Mouse (Mus musculus) midbrain, embryonic 11.5 days (tissue): ENCODE data around the gene Wasf3. TPM values are rescaled to one million over a fixed set of nuclear protein-coding genes. Genes with fewer than 3 reads are reported as not detected.

Source experiments
- ATAC-seq: fragments of 200-750 bp; cut with Nextera tagmentation; 2 replicates; pipeline ENCODE4 v1.8.0; 2017; ENCODE audit warnings: moderate TSS enrichment, moderate library complexity; ENCODE audit not compliant: low FRiP score
- DNase-seq: peaks from one replicate; pipeline ENCODE4 v3.0.0; 2015; ENCODE audit warnings: low spot score; ENCODE audit errors: missing footprints
- H3K27ac ChIP-seq: fragments of 300-500 bp; sonication (generic); 2 replicates; pipeline ENCODE4 v1.5.1; 2014; ENCODE audit warnings: low read depth, low read length
- H3K27me3 ChIP-seq: fragments of 300-500 bp; sonication (generic); 2 replicates; pipeline ENCODE4 v1.6.1; 2014; ENCODE audit warnings: mild to moderate bottlenecking, low read length, moderate library complexity, mixed read lengths; ENCODE audit not compliant: control insufficient read depth, insufficient read depth
- H3K36me3 ChIP-seq: fragments of 300-500 bp; sonication (generic); 2 replicates; pipeline ENCODE4 v1.6.1; 2014; ENCODE audit warnings: mild to moderate bottlenecking, low read length, moderate library complexity, mixed read lengths; ENCODE audit not compliant: control insufficient read depth, insufficient read depth
- H3K4me1 ChIP-seq: fragments of 300-500 bp; sonication (generic); 2 replicates; pipeline ENCODE4 v1.6.1; 2014; ENCODE audit warnings: low read length; ENCODE audit not compliant: control insufficient read depth, insufficient read depth
- H3K4me2 ChIP-seq: fragments of 300-500 bp; sonication (generic); 2 replicates; pipeline ENCODE4 v1.6.1; 2014; ENCODE audit warnings: mild to moderate bottlenecking, moderate library complexity
- H3K4me3 ChIP-seq: fragments of 300-500 bp; sonication (generic); 2 replicates; pipeline ENCODE4 v1.5.1; 2014; ENCODE audit warnings: low read depth, low read length
- H3K9ac ChIP-seq: fragments of 300-500 bp; sonication (generic); 2 replicates; pipeline ENCODE4 v1.6.1; 2014; ENCODE audit warnings: low read length
- H3K9me3 ChIP-seq: fragments of 300-500 bp; sonication (generic); 2 replicates; pipeline ENCODE4 v1.6.1; 2016; ENCODE audit warnings: low read length; ENCODE audit not compliant: control insufficient read depth
- WGBS: fragments of 180-500 bp; shearing (Covaris S2); extraction: QIAGEN DNeasy Blood & Tissue Kit; methylation state at CpG from one replicate; pipeline ENCODE4 v1.1.7; 2014; 5-methylcytosine and 5-hydroxymethylcytosine counted together
- polyA plus RNA-seq: library from polyadenylated mRNA; unstranded; fragments of >200 nt; fragmentation: Nextera tagmentation; extraction: Ambion mirVana; gene quantifications from 2 replicates; pipeline ENCODE4 v1.2.1, GENCODE M21; 2014

Wasf3 gene
- polyA plus RNA-seq, 1 experiment from 2014 or later, result 6.4 TPM

- H3K27ac ChIP-seq, result no peak overlapping the region
- no peak overlapping the region for H3K4me3 ChIP-seq
- no peak overlapping the region for H3K4me2 ChIP-seq
- no peak for DNase-seq
- WGBS, result 85% methylated on average over 9 of the region's 9 CpGs
- H3K9me3 ChIP-seq, result no peaks in the 10 kb centered on the region
- no peaks in the 10 kb centered on the region for H3K36me3 ChIP-seq
- no peak overlapping the region for H3K9ac ChIP-seq
- no peaks in the 10 kb centered on the region for H3K27me3 ChIP-seq
- no peaks in the 10 kb centered on the region for H3K4me1 ChIP-seq
- ATAC-seq, result no peak
These were observed 22.1 kb upstream of the Wasf3 start for GRCm38 (mm10) chr5:146362711-146363110.

- Histone ChIP-seq H3K9me3 (no peaks in the 10 kb centered on the region; the same call in 1 of the 2 replicates), H3K4me1 (no peaks in the 10 kb centered on the region), H3K4me3 (no peak overlapping the region), H3K9ac (no peak overlapping the region), H3K4me2 (no peak overlapping the region), H3K36me3 (no peaks in the 10 kb centered on the region), H3K27ac (no peak overlapping the region), H3K27me3 (no peaks in the 10 kb centered on the region)
- ATAC-seq (no peak), DNase-seq (no peak)
- 86% methylated on average over 2 of the region's 2 CpGs for WGBS
These were observed 16.4 kb upstream of the Wasf3 start for GRCm38 (mm10) chr5:146368356-146368755.

DNA sequence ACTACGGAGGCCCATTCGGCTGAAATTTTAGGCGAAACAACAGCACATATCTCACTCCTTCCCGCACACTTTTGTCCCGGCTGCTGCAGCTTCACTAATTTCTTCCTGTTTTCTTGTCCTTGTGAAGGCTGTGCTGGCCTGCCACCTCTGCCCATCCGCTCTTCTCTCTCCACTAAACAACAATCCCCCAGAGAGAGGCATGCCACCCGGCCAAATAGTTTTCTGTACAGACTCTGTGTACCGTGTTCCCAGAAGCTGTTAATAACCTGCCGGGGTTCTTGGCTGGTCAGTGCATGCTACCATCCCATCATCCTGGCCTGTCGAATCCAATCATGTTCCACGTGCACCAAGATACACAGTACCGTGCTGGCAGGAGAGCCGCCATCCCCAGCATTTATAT lies 15.8 kb upstream of the Wasf3 start:
- ATAC-seq (no peak), DNase-seq (no peak)
- Histone ChIP-seq H3K4me1 (no peaks in the 10 kb centered on the region), H3K4me3 (no peak overlapping the region), H3K27ac (no peak overlapping the region), H3K9me3 (no peaks in the 10 kb centered on the region; the same call in 1 of the 2 replicates), H3K4me2 (no peak overlapping the region), H3K27me3 (no peaks in the 10 kb centered on the region), H3K36me3 (no peaks in the 10 kb centered on the region), H3K9ac (no peak overlapping the region)
- WGBS, result 95% methylated on average over 13 of the region's 13 CpGs

DNA sequence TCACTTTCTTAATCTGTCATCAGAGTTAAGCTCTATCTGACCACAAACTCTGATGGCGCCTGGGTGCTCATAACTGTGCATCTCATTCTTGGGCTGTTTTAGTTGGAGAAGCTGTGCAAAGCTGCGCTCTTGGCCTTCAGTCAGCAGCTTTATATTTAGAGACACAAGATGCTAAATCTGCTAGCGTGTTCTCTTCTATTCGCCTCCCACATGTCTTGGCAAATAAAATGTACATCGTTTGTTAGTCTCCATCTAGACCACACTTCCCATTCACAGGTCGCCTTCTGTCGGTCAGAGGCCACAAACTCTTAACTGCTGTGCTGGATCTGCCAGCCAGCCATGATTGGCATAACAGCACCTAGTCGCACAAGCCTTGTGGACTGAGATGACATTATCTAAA lies 14.0 kb upstream of the Wasf3 start:
- no peaks in the 10 kb centered on the region for H3K27me3 ChIP-seq
- no peak overlapping the region for H3K4me3 ChIP-seq
- H3K9me3 ChIP-seq, result no peaks in the 10 kb centered on the region; the same call in 1 of the 2 replicates
- H3K4me2 ChIP-seq, result no peak overlapping the region
- ATAC-seq, result no peak
- no peak overlapping the region for H3K9ac ChIP-seq
- DNase-seq, result no peak
- no peak overlapping the region for H3K27ac ChIP-seq
- WGBS, result 91% methylated on average over 8 of the region's 8 CpGs
- no peaks in the 10 kb centered on the region for H3K36me3 ChIP-seq
- no peaks in the 10 kb centered on the region for H3K4me1 ChIP-seq

GRCm38 (mm10) chr5:146373238-146373637 lies 11.5 kb upstream of the Wasf3 start:
- no peak for DNase-seq

DNA sequence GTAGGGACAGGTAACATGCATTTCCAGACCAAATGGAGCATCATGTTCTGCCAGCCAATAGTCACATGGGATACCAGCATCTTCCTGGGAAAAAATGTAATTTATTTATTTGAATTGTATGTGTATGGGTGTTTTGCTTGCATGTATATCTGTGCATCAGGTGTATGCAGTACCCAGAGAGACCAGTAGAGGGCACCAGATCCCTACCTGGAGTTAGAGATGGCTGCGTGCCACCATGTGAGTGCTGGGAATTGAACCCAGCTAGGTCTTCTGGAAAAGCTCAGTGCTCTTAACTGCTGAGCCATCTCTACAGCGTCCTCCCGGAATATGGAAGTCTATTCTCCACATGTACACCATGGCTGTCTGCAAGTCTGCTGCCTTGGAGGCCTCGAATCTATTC lies 8.2 kb upstream of the Wasf3 start:
- no peaks in the 10 kb centered on the region for H3K9me3 ChIP-seq
- 83% methylated on average over 4 of the region's 4 CpGs for WGBS
- no peak overlapping the region for H3K4me3 ChIP-seq
- no peak overlapping the region for H3K27ac ChIP-seq
- no peak for DNase-seq
- no peaks in the 10 kb centered on the region for H3K27me3 ChIP-seq
- no peaks in the 10 kb centered on the region for H3K36me3 ChIP-seq
- H3K4me2 ChIP-seq, result no peak overlapping the region
- no peak for ATAC-seq
- H3K9ac ChIP-seq, result no peak overlapping the region
- H3K4me1 ChIP-seq, result no peaks in the 10 kb centered on the region

More at GRCm38 (mm10) chr5:146373238-146373637, 11.5 kb upstream of the Wasf3 start:
- no peaks in the 10 kb centered on the region for H3K4me1 ChIP-seq
- no peak for ATAC-seq
- H3K4me2 ChIP-seq, result no peak overlapping the region
- no peak overlapping the region for H3K9ac ChIP-seq
- no peak overlapping the region for H3K4me3 ChIP-seq
- H3K9me3 ChIP-seq, result no peaks in the 10 kb centered on the region; the same call in 1 of the 2 replicates
- no peaks in the 10 kb centered on the region for H3K36me3 ChIP-seq
- no peak overlapping the region for H3K27ac ChIP-seq
- WGBS, result 83% methylated on average over 11 of the region's 11 CpGs
- H3K27me3 ChIP-seq, result no peaks in the 10 kb centered on the region

DNA sequence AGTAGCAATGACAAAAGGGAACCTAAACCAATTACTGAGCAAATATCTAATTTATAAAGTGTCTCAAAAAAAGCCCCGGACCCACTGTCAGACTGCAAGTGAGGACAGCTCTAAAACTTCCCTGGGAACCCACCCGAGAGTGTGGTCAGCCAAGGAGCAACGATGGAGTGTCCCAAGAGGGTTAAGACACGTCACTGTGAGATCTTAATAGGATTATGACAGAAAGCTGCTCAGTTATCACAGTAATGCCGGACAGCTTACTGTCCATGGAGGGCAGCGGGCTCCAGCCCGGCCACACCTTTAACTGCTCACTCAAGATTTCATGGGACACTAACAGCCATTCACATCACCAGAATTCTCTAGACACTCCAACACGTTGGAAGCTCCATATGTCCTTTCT lies 4.7 kb upstream of the Wasf3 start:
- Histone ChIP-seq H3K4me2 (no peak overlapping the region), H3K4me1 (no peaks in the 10 kb centered on the region), H3K36me3 (no peaks in the 10 kb centered on the region), H3K4me3 (no peak overlapping the region), H3K9me3 (no peaks in the 10 kb centered on the region), H3K9ac (no peak overlapping the region), H3K27me3 (no peaks in the 10 kb centered on the region), H3K27ac (no peak overlapping the region)
- no peak for ATAC-seq
- DNase-seq, result no peak
- 79% methylated on average over 8 of the region's 8 CpGs for WGBS

- no peaks in the 10 kb centered on the region for H3K36me3 ChIP-seq
- H3K27me3 ChIP-seq, result no peaks in the 10 kb centered on the region
- WGBS, result 69% methylated on average over 3 of the region's 3 CpGs
These were observed 2.5 kb upstream of the Wasf3 start for GRCm38 (mm10) chr5:146382268-146382667.

DNA sequence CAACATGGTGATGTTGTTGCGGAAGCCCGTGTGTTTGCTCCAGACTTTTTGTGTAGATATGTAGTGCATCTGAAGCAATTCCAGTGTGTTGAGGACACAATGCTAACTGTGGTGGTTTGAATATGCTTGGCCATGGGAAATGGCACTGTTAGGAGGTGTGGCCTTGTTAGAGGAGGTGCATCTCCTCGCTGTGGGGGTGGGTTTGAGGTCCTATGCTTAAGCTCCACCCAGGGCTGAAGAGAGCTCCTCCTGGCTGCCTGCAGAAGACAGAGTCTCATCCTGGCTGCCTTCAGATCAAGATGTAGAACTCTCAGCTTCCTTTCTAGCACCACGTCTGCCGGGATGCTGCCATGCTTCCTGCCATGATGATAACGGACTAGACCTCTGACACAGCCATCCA lies 1.4 kb upstream of the Wasf3 start:
- H3K9ac ChIP-seq, result no peak overlapping the region
- DNase-seq (no peak), ATAC-seq (no peak)
- peaks cover 5% of the 10 kb centered on the region; the same call in 1 of the 2 replicates for H3K4me1 ChIP-seq
- no peak overlapping the region for H3K27ac ChIP-seq
- no peaks in the 10 kb centered on the region for H3K27me3 ChIP-seq
- no peaks in the 10 kb centered on the region for H3K36me3 ChIP-seq
- H3K9me3 ChIP-seq, result peaks cover 6% of the 10 kb centered on the region
- H3K4me3 ChIP-seq, result no peak overlapping the region
- H3K4me2 ChIP-seq, result no peak overlapping the region
- WGBS, result 81% methylated on average over 6 of the region's 6 CpGs

More at GRCm38 (mm10) chr5:146382268-146382667, 2.5 kb upstream of the Wasf3 start:
- no peak overlapping the region for H3K4me3 ChIP-seq
- ATAC-seq, result no peak
- DNase-seq, result no peak
- no peak overlapping the region for H3K9ac ChIP-seq
- no peak overlapping the region for H3K4me2 ChIP-seq
- H3K9me3 ChIP-seq, result peaks cover 4% of the 10 kb centered on the region
- no peak overlapping the region for H3K27ac ChIP-seq
- peaks cover 5% of the 10 kb centered on the region; the same call in 1 of the 2 replicates for H3K4me1 ChIP-seq
